Mouse (Mus musculus): ENCODE data around the gene Prrc2a.

Prrc2a gene

GRCm38 (mm10) chr17:35104079-35104478, 60.6 kb downstream of the Prrc2a start:
- DNase-seq (ENCODE audit: low read depth, low spot score): no peak

GRCm38 (mm10) chr17:35103221-35103690, 61.4 kb downstream of the Prrc2a start:
- DNase-seq (ENCODE audit: low read depth, low spot score): no peak

GRCm38 (mm10) chr17:35102299-35102698, 62.4 kb downstream of the Prrc2a start:
- DNase-seq (ENCODE audit: low read depth, low spot score): no peak

- DNase-seq (ENCODE audit: low read depth, low spot score): no peak
Measured at GRCm38 (mm10) chr17:35101161-35101560, 63.5 kb downstream of the Prrc2a start.

GRCm38 (mm10) chr17:35100196-35100765, 64.4 kb downstream of the Prrc2a start:
- DNase-seq (ENCODE audit: low read depth, low spot score): no peak

Data from forelimb bud, embryonic 11.5 days (tissue).